Mouse (Mus musculus): ENCODE measurements around the gene Atxn7l3b.

- TF ChIP-seq CTCF (IDR thresholded peaks at IDR 0.05) (peak; percentile 65), EP300 (IDR thresholded peaks at IDR 0.05; ENCODE audit: insufficient read depth, low read depth, low read length) (no peak), POLR2A (IDR thresholded peaks at IDR 0.05; ENCODE audit: insufficient read depth, low read depth, low read length) (no peak)
Measured at GRCm38 (mm10) chr10:112929222-112929615, 418 bp upstream of the Atxn7l3b start.

Data from heart, adult 2 months (tissue).